Mouse (Mus musculus) liver, embryonic 14.5 days (tissue): Measurements from ENCODE around the gene Tbr1. TPM values are rescaled to one million over a fixed set of nuclear protein-coding genes. Genes with fewer than 3 reads are reported as not detected.
A peak's percentile ranks its signal among the peaks of the same experiment; 100 is the strongest.

Experiments
- ATAC-seq: fragments of 200-750 bp; cut with Nextera tagmentation; 2 replicates; pipeline ENCODE4 v1.8.0; 2017; ENCODE audit warnings: moderate number of reproducible peaks, mild to moderate bottlenecking, moderate library complexity; ENCODE audit not compliant: insufficient read depth
- DNase-seq, 3 experiments: peaks; one replicate each; pipeline ENCODE4 v3.0.0-alpha.2; 2012 to 2013; ENCODE audit warnings: low read depth in 3 of 3, low spot score in 3 of 3
- H3K27ac ChIP-seq: fragments of 300-500 bp; sonication (generic); 2 replicates; pipeline ENCODE4 v1.5.1; 2014; ENCODE audit warnings: moderate library complexity, mild to moderate bottlenecking, control low read depth, inconsistent platforms
- H3K27me3 ChIP-seq: fragments of 300-500 bp; sonication (generic); 2 replicates; pipeline ENCODE4 v1.6.1; 2014; ENCODE audit warnings: mild to moderate bottlenecking, low read length, moderate library complexity; ENCODE audit not compliant: control insufficient read depth, insufficient read depth
- H3K36me3 ChIP-seq: fragments of 300-500 bp; sonication (generic); replicated peaks from 2 replicates; pipeline ENCODE4 v1.6.1; 2014; ENCODE audit warnings: low read depth; ENCODE audit not compliant: control insufficient read depth, insufficient read depth
- H3K4me1 ChIP-seq, 2 experiments: fragments of 200-500 bp in 1 of 2; fragments of 300-500 bp in 1 of 2; sonication (generic) in 1 of 2; replicated peaks; 2 replicates each; pipeline ENCODE4 v1.6.1; 2012 to 2014; ENCODE audit warnings: antibody characterized with exemption in 1 of 2, inconsistent platforms in 1 of 2, low read length in 1 of 2; ENCODE audit not compliant: control insufficient read depth in 2 of 2, insufficient read depth in 2 of 2
- H3K4me2 ChIP-seq: fragments of 300-500 bp; sonication (generic); 2 replicates; pipeline ENCODE4 v1.6.1; 2014; ENCODE audit warnings: low read depth, mild to moderate bottlenecking, control low read depth, moderate library complexity
- H3K4me3 ChIP-seq, 2 experiments: fragments of 200-500 bp in 1 of 2; fragments of 300-500 bp in 1 of 2; sonication (generic) in 1 of 2; 2 replicates each; pipeline ENCODE4 v1.5.1; 2012 to 2014; ENCODE audit warnings: low read depth in 2 of 2, low read length in 2 of 2, mild to moderate bottlenecking in 2 of 2, control low read depth in 1 of 2, inconsistent platforms in 1 of 2, moderate library complexity in 1 of 2; ENCODE audit not compliant: insufficient read depth in 1 of 2
- H3K9ac ChIP-seq: fragments of 300-500 bp; sonication (generic); replicated peaks from 2 replicates; pipeline ENCODE4 v1.6.1; 2014; ENCODE audit warnings: mild to moderate bottlenecking, control low read depth, moderate library complexity
- H3K9me3 ChIP-seq: fragments of 300-500 bp; sonication (generic); 2 replicates; pipeline ENCODE4 v1.6.1; 2016; ENCODE audit warnings: low read length, mixed read lengths; ENCODE audit not compliant: control insufficient read depth
- CTCF ChIP-seq: IDR thresholded peaks from 2 replicates; pipeline ENCODE4 v1.5.1; 2016; ENCODE audit warnings: antibody characterized with exemption, low read depth, control low read depth
- EP300 ChIP-seq: IDR thresholded peaks from 2 replicates; pipeline ENCODE4 v1.6.1; 2016; ENCODE audit warnings: antibody characterized with exemption, low read depth
- WGBS: fragments of 180-500 bp; shearing (Covaris S2); extraction: QIAGEN DNeasy Blood & Tissue Kit; methylation state at CpG from one replicate; pipeline ENCODE4 v1.1.7; 2014; ENCODE audit not compliant: insufficient replicate concordance; 5-methylcytosine and 5-hydroxymethylcytosine counted together
- polyA plus RNA-seq, 2 experiments: library from polyadenylated mRNA; depleted of rRNA in 1 of 2; stranded (reverse) in 1 of 2; unstranded in 1 of 2; fragments of >200 nt; fragmentation: Nextera tagmentation in 1 of 2; extraction: Ambion mirVana in 1 of 2; gene quantifications; 2 replicates each; pipeline versions ENCODE4 v1.2.1 to v1.2.3; 2012 to 2014

Gene Tbr1
- polyA plus RNA-seq, 2 experiments: 0.02 TPM; not detected in 1

DNA sequence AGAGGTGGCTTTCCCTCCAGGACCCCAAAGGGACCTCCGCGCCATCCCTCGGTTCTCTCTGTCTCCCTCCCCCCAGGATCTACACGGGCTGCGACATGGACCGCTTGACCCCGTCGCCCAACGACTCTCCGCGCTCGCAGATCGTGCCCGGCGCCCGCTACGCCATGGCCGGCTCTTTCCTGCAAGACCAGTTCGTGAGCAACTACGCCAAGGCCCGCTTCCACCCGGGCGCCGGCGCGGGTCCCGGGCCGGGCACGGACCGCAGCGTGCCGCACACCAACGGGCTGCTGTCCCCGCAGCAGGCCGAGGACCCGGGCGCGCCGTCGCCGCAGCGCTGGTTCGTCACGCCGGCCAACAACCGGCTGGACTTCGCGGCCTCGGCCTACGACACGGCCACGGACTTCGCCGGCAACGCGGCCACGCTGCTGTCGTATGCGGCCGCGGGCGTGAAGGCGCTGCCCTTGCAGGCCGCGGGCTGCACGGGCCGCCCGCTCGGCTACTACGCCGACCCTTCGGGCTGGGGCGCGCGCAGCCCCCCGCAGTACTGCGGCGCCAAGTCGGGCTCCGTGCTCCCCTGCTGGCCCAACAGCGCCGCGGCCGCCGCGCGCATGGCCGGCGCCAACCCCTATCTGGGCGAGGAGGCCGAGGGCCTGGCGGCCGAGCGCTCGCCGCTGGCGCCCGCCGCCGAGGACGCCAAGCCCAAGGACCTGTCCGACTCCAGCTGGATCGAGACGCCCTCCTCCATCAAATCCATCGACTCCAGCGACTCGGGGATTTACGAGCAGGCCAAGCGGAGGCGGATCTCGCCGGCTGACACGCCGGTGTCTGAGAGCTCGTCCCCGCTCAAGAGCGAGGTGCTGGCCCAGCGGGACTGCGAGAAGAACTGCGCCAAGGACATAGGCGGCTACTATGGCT lies 9.0 kb downstream of the Tbr1 start:
- DNase-seq: no peak
- no peaks in the 10 kb centered on the region for H3K9me3 ChIP-seq
- peak overlapping the region; percentile 49 for H3K4me2 ChIP-seq
- H3K36me3 ChIP-seq: no peaks in the 10 kb centered on the region
- no peak overlapping the region for H3K27ac ChIP-seq
- ATAC-seq: peak; percentile 41; the same call in 1 of the 2 replicates
- H3K27me3 ChIP-seq: peaks cover 100% of the 10 kb centered on the region
- TF ChIP-seq CTCF (no peak), EP300 (no peak)
- H3K4me3 ChIP-seq: peak overlapping the region; percentile 3 to 36; a peak in 3 of 4 replicates
- peaks cover 0 to 2% of the 10 kb centered on the region in 2 experiments; a peak in 1 of 4 replicates for H3K4me1 ChIP-seq
- 1% methylated on average over 117 of the region's 121 CpGs for WGBS
- H3K9ac ChIP-seq: no peak overlapping the region

- Histone ChIP-seq H3K27me3 (peaks cover 92% of the 10 kb centered on the region), H3K4me3 (peak overlapping the region in 1 of 2 experiments; percentile 36; a peak in 2 of 4 replicates), H3K9ac (no peak overlapping the region), H3K9me3 (no peaks in the 10 kb centered on the region), H3K27ac (no peak overlapping the region), H3K4me2 (peak overlapping the region; percentile 49), H3K36me3 (no peaks in the 10 kb centered on the region), H3K4me1 (peaks cover 0 to 2% of the 10 kb centered on the region in 2 experiments; a peak in 1 of 4 replicates)
- 4% methylated on average over 12 of the region's 12 CpGs for WGBS
- ATAC-seq (no peak), DNase-seq (no peak)
- TF ChIP-seq EP300 (no peak), CTCF (no peak)
These were observed 9.8 kb downstream of the Tbr1 start for GRCm38 (mm10) chr2:61812536-61812935.

DNA sequence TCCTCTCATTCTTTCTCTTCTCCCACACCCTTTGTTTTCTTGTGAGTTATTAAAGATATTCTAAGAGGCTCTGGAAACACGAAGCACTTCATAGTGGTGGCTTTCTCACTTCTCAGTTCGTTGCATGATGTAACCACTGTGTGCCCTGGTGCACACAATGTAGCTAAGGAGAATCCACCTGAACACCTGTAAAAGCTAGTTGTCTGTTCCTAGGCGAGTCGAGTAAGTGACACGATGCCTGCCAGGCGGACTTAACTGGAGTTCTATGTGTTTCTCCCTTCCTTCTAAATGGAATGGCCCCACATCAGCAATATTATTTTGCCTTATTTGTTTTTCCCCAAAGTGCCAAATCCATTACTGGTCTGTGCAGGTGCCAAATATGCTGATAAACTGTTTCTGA lies 10.4 kb downstream of the Tbr1 start:
- no peak for DNase-seq

GRCm38 (mm10) chr2:61813521-61813920 lies 10.8 kb downstream of the Tbr1 start:
- no peak for TF ChIP-seq CTCF
- no peak overlapping the region for H3K4me2 ChIP-seq
- H3K4me3 ChIP-seq: no peak overlapping the region
- peaks cover 87% of the 10 kb centered on the region for H3K27me3 ChIP-seq
- ATAC-seq: no peak
- no peaks in the 10 kb centered on the region for H3K9me3 ChIP-seq
- H3K9ac ChIP-seq: no peak overlapping the region
- no peak for DNase-seq
- WGBS: 0% methylated on average over 1 of the region's 1 CpGs
- H3K4me1 ChIP-seq: peaks cover 0 to 2% of the 10 kb centered on the region in 2 experiments; a peak in 1 of 4 replicates
- H3K27ac ChIP-seq: no peak overlapping the region
- no peaks in the 10 kb centered on the region for H3K36me3 ChIP-seq

More for the DNA sequence above, 10.4 kb downstream of the Tbr1 start:
- Histone ChIP-seq H3K9ac (no peak overlapping the region), H3K27ac (no peak overlapping the region), H3K36me3 (no peaks in the 10 kb centered on the region), H3K4me3 (no peak overlapping the region), H3K4me2 (no peak overlapping the region), H3K9me3 (no peaks in the 10 kb centered on the region), H3K27me3 (peaks cover 88% of the 10 kb centered on the region), H3K4me1 (peaks cover 0 to 2% of the 10 kb centered on the region in 2 experiments; a peak in 1 of 4 replicates)
- no peak for TF ChIP-seq EP300
- TF ChIP-seq CTCF: no peak
- no peak for ATAC-seq
- 7% methylated on average over 6 of the region's 6 CpGs for whole genome bisulfite sequencing
